Mouse (Mus musculus) kidney, adult 2 months (tissue): ENCODE results near the gene Ogfrl1.

Source experiments
- CTCF ChIP-seq: fragments of 200-500 bp; conservative IDR thresholded peaks from 2 replicates; pipeline ENCODE4 v1.5.1; 2011; ENCODE audit warnings: low read depth, mild to moderate bottlenecking, control low read depth, low read length, moderate library complexity, mixed read lengths; ENCODE audit not compliant: insufficient read depth, insufficient read length
- POLR2A ChIP-seq: fragments of 200-500 bp; IDR thresholded peaks from one replicate; pipeline ENCODE4 v1.6.1; 2011; ENCODE audit warnings: low read depth, low read length, control low read depth

GRCm38 (mm10) chr1:23335050-23335449, 62.5 kb downstream of the Ogfrl1 start:
- TF ChIP-seq POLR2A (no peak), CTCF (no peak)
